Mouse (Mus musculus) cerebellum, adult 2 months (tissue): ENCODE measurements at regions not wholly inside any gene's neighbourhood (a gene's known extent, or its start where the extent isn't known, plus 50 kb on each side); places are given as distances from the start of the nearest gene placed in this dataset.

Experiments used
- CTCF ChIP-seq: fragments of 200-500 bp; IDR thresholded peaks from 2 replicates; pipeline ENCODE4 v1.5.1; 2011; ENCODE audit warnings: low read depth, mild to moderate bottlenecking, control low read depth, low read length, moderate library complexity, borderline replicate concordance; ENCODE audit not compliant: insufficient read depth
- POLR2A ChIP-seq: fragments of 200-500 bp; IDR thresholded peaks from 2 replicates; pipeline ENCODE4 v1.6.1; 2011; ENCODE audit warnings: low read length, control low read depth, borderline replicate concordance; ENCODE audit not compliant: insufficient read depth

DNA sequence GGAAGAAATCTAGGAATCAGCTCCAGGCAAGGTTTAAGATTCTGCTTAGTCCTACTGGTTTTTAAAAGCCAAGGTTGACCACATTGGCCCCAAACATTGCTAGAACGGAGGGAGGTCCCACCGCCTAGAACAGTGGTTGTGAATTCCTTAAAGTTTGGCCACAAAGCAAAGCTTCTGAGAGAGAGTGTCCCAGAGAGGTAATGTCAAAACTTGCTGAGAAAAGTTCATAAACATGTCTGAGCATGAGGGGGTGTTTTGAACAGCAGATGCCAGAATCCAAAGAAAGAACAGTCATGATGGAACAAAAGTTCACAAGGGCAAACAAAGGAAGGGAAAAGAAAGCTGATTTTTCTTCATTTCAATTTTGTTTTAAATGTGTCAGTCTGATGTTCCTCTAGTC, 90.1 kb downstream of the Cldn1 start:
- TF ChIP-seq POLR2A (no peak), CTCF (no peak)
